Mouse (Mus musculus) CH12.LX (cell line): ENCODE results near the gene Nhsl2. TPM values are rescaled to one million over a fixed set of nuclear protein-coding genes. Genes with fewer than 3 reads are reported as not detected.

Experiments
- DNase-seq: peaks from one replicate; pipeline ENCODE4 v3.0.0-alpha.2; 2013; ENCODE audit errors: extremely low read depth
- H3K27ac ChIP-seq: 2 replicates; pipeline ENCODE4 v1.5.1; 2012; ENCODE audit warnings: low read depth, mild to moderate bottlenecking, control low read depth, moderate library complexity; ENCODE audit not compliant: insufficient read depth
- H3K27me3 ChIP-seq: replicated peaks from 2 replicates; pipeline ENCODE3; 2012; ENCODE audit warnings: inconsistent platforms
- H3K36me3 ChIP-seq, 2 experiments: replicated peaks in 1 of 2; 2 replicates each; pipeline versions ENCODE3 to v1.6.1; 2012; ENCODE audit warnings: inconsistent platforms in 1 of 2, low read length in 1 of 2, mild to moderate bottlenecking in 1 of 2, mixed read lengths in 1 of 2, moderate library complexity in 1 of 2; ENCODE audit not compliant: control insufficient read depth in 1 of 2, insufficient read depth in 1 of 2
- H3K4me1 ChIP-seq, 2 experiments: 2 replicates each; pipeline ENCODE4 v1.6.1; 2012; ENCODE audit warnings: inconsistent platforms in 1 of 2, moderate library complexity in 1 of 2; ENCODE audit not compliant: insufficient read depth in 2 of 2, control insufficient read depth in 1 of 2
- H3K4me2 ChIP-seq: 2 replicates; pipeline ENCODE4 v1.6.1; 2012; ENCODE audit warnings: low read depth, mild to moderate bottlenecking, control low read depth; ENCODE audit not compliant: poor library complexity, insufficient read depth, severe bottlenecking
- H3K4me3 ChIP-seq, 3 experiments: fragments of 150-350 bp in 1 of 3; sonication (generic) in 1 of 3; replicated peaks in 1 of 3; 2 replicates each; pipeline versions ENCODE3 to v1.5.1; 2011 to 2012; ENCODE audit warnings: low read depth in 2 of 3, low read length in 2 of 3, mild to moderate bottlenecking in 2 of 3, moderate library complexity in 2 of 3, control low read depth in 1 of 3, improper control_type of control experiment in 1 of 3, inconsistent platforms in 1 of 3, mixed read lengths in 1 of 3; ENCODE audit not compliant: poor library complexity in 1 of 3
- H3K79me2 ChIP-seq: replicated peaks from 2 replicates; pipeline ENCODE4 v1.6.1; 2012; ENCODE audit warnings: mild to moderate bottlenecking, moderate library complexity; ENCODE audit not compliant: control insufficient read depth, poor library complexity, insufficient read depth, severe bottlenecking; ENCODE audit errors: extremely low read depth
- H3K9ac ChIP-seq: 2 replicates; pipeline ENCODE4 v1.6.1; 2012; ENCODE audit warnings: low read depth, mild to moderate bottlenecking, control low read depth, moderate library complexity; ENCODE audit not compliant: insufficient read depth
- H3K9me3 ChIP-seq: replicated peaks from 2 replicates; pipeline ENCODE3; 2012; ENCODE audit warnings: low read length, inconsistent platforms, mixed read lengths
- BHLHE40 ChIP-seq: IDR thresholded peaks from 2 replicates; pipeline ENCODE4 v1.6.1; 2011; ENCODE audit warnings: mild to moderate bottlenecking, low read depth, low read length, improper control_type of control experiment
- CTCF ChIP-seq, 2 experiments: IDR thresholded peaks in 1 of 2; conservative IDR thresholded peaks in 1 of 2; 2 replicates each; pipeline ENCODE4 v1.5.1; 2011 to 2012; ENCODE audit warnings: low read depth in 2 of 2, low read length in 2 of 2, improper control_type of control experiment in 1 of 2, inconsistent platforms in 1 of 2, mild to moderate bottlenecking in 1 of 2, moderate library complexity in 1 of 2
- E2F4 ChIP-seq: IDR thresholded peaks from 2 replicates; pipeline ENCODE4 v1.6.1; 2011; ENCODE audit warnings: low read depth, low read length, improper control_type of control experiment; ENCODE audit not compliant: insufficient replicate concordance
- ELF1 ChIP-seq: IDR thresholded peaks from 2 replicates; pipeline ENCODE4 v1.6.1; 2014; ENCODE audit warnings: low read depth, mild to moderate bottlenecking, inconsistent platforms, low read length, improper control_type of control experiment
- EP300 ChIP-seq: IDR thresholded peaks from 2 replicates; pipeline ENCODE4 v1.6.1; 2011; ENCODE audit warnings: low read length, improper control_type of control experiment
- ETS1 ChIP-seq: conservative IDR thresholded peaks from 2 replicates; pipeline ENCODE4 v1.6.1; 2012; ENCODE audit warnings: low read depth, mild to moderate bottlenecking, inconsistent platforms, low read length, improper control_type of control experiment, moderate library complexity
- IRF4 ChIP-seq: IDR thresholded peaks from 2 replicates; pipeline ENCODE4 v1.6.1; 2014; ENCODE audit warnings: low read depth, mild to moderate bottlenecking, inconsistent platforms, low read length, improper control_type of control experiment
- JUND ChIP-seq: conservative IDR thresholded peaks from 2 replicates; pipeline ENCODE4 v1.6.1; 2011; ENCODE audit warnings: low read depth, low read length, improper control_type of control experiment
- KAT2A ChIP-seq: IDR thresholded peaks from 2 replicates; pipeline ENCODE4 v1.6.1; 2012; ENCODE audit warnings: low read length, improper control_type of control experiment, inconsistent platforms; ENCODE audit not compliant: insufficient replicate concordance
- MAFK ChIP-seq: IDR thresholded peaks from 2 replicates; pipeline ENCODE4 v1.6.1; 2011; ENCODE audit warnings: low read length, improper control_type of control experiment; ENCODE audit not compliant: insufficient replicate concordance
- MAX ChIP-seq: IDR thresholded peaks from 2 replicates; pipeline ENCODE4 v1.6.1; 2011; ENCODE audit warnings: low read length, improper control_type of control experiment
- MEF2A ChIP-seq: IDR thresholded peaks from 2 replicates; pipeline ENCODE4 v1.6.1; 2014; ENCODE audit warnings: low read depth, mild to moderate bottlenecking, inconsistent platforms, low read length, improper control_type of control experiment, borderline replicate concordance
- MXI1 ChIP-seq: IDR thresholded peaks from 2 replicates; pipeline ENCODE4 v1.6.1; 2011; ENCODE audit warnings: mild to moderate bottlenecking, low read depth, low read length, improper control_type of control experiment
- MYC ChIP-seq: IDR thresholded peaks from 2 replicates; pipeline ENCODE4 v1.6.1; 2011; ENCODE audit warnings: low read depth, mild to moderate bottlenecking, improper control_type of control experiment, low read length
- NRF1 ChIP-seq: IDR thresholded peaks from 2 replicates; pipeline ENCODE4 v1.6.1; 2014; ENCODE audit warnings: low read depth, mild to moderate bottlenecking, inconsistent platforms, low read length, improper control_type of control experiment, moderate library complexity
- POLR2AphosphoS2 ChIP-seq: IDR thresholded peaks from 2 replicates; pipeline ENCODE4 v1.6.1; 2011; ENCODE audit warnings: low read depth, low read length, improper control_type of control experiment
- RAD21 ChIP-seq: IDR thresholded peaks from 2 replicates; pipeline ENCODE4 v1.6.1; 2011; ENCODE audit warnings: low read depth, mild to moderate bottlenecking, low read length, improper control_type of control experiment, moderate library complexity
- RCOR1 ChIP-seq: conservative IDR thresholded peaks from 2 replicates; pipeline ENCODE4 v1.6.1; 2012; ENCODE audit warnings: low read depth, mild to moderate bottlenecking, inconsistent platforms, low read length, improper control_type of control experiment
- SMC3 ChIP-seq: IDR thresholded peaks from 2 replicates; pipeline ENCODE4 v1.6.1; 2011; ENCODE audit warnings: low read depth, low read length, improper control_type of control experiment
- TBP ChIP-seq: conservative IDR thresholded peaks from 2 replicates; pipeline ENCODE4 v1.6.1; 2011; ENCODE audit warnings: low read depth, low read length, improper control_type of control experiment
- UBTF ChIP-seq: IDR thresholded peaks from 2 replicates; pipeline ENCODE4 v1.6.1; 2012; ENCODE audit warnings: low read depth, mild to moderate bottlenecking, inconsistent platforms, low read length, improper control_type of control experiment, moderate library complexity
- USF1 ChIP-seq: IDR thresholded peaks from 2 replicates; pipeline ENCODE4 v1.6.1; 2014; ENCODE audit warnings: low read depth, mild to moderate bottlenecking, inconsistent platforms, low read length, improper control_type of control experiment
- USF2 ChIP-seq: conservative IDR thresholded peaks from 2 replicates; pipeline ENCODE4 v1.6.1; 2011; ENCODE audit warnings: low read depth, low read length, improper control_type of control experiment
- ZC3H11A ChIP-seq: IDR thresholded peaks from 2 replicates; pipeline ENCODE4 v1.6.1; 2012; ENCODE audit warnings: low read depth, mild to moderate bottlenecking, inconsistent platforms, low read length, improper control_type of control experiment
- ZKSCAN1 ChIP-seq: IDR thresholded peaks from 2 replicates; pipeline ENCODE4 v1.6.1; 2012; ENCODE audit warnings: low read depth, inconsistent platforms, low read length, improper control_type of control experiment, borderline replicate concordance
- ZMIZ1 ChIP-seq: IDR thresholded peaks from 2 replicates; pipeline ENCODE4 v1.6.1; 2012; ENCODE audit warnings: low read depth, mild to moderate bottlenecking, inconsistent platforms, low read length, improper control_type of control experiment
- dilution Hi-C: fragments of 300-500 bp; cut with MboI; formaldehyde crosslinking; loops from 2 replicates; pipeline ENCODE4 v1.14.3; 2020; ENCODE audit warnings: low sequenced_read_pairs; ENCODE audit not compliant: extremely low pct_unique_long_range_greater_than_20kb, extremely low pct_ligation_motif_present
- in situ Hi-C: fragments of 300-500 bp; cut with MboI; formaldehyde crosslinking; loops from 3 replicates; pipeline ENCODE4 v1.14.3; 2019; ENCODE audit warnings: low sequenced_read_pairs, low pct_ligation_motif_present, low pct_unique_long_range_greater_than_20kb, mixed read lengths
- polyA plus RNA-seq: library from polyadenylated mRNA; unstranded; fragments of >175 nt; gene quantifications from 2 replicates; pipeline ENCODE4 v1.2.1, GENCODE M21; 2012; ENCODE audit warnings: low read depth; ENCODE audit not compliant: insufficient read length
- total RNA-seq, 2 experiments: library from RNA; depleted of rRNA; stranded (reverse); fragments of 300-350 nt in 1 of 2; fragments of >200 nt in 1 of 2; gene quantifications; 2 replicates each; pipeline ENCODE4 v1.2.3; 2012 to 2014

Nhsl2 gene
- total and polyA plus RNA-seq, 3 experiments, result 0.10 to 0.17 TPM; not detected in 1

DNA sequence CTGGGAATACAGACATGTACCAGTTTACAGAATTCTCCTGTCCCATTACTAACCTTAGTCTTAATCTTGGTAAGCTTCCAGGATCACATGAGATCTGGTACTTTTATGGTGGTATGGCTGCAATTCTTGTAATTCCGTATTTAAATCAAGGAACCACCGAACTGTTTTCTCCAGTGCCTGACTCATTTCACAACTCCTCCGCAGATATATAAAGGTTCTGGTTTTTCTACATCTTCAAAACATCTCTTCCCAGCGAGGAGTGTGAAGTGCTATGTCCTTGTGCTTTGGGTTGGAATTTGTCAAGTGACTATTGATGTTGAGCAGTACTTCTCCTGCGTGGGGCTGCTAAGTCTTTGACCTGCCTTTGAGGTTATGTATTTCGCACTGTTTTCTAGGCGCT lies 44.6 kb downstream of the Nhsl2 start:
- Histone ChIP-seq H3K9ac (no peak overlapping the region), H3K4me1 (no peaks in the 10 kb centered on the region), H3K79me2 (no peaks in the 10 kb centered on the region), H3K36me3 (no peaks in the 10 kb centered on the region), H3K4me2 (no peak overlapping the region), H3K4me3 (no peak overlapping the region)
- in situ Hi-C loops, result no loop called here
- no peak for TF ChIP-seq MEF2A
- TF ChIP-seq CTCF (conservative IDR thresholded peaks at IDR 0.05 in 1 of 2, IDR thresholded peaks at IDR 0.05 in 1 of 2; ENCODE audit: low read depth in 2 of 2, low read length in 2 of 2), result no peak
- no peak for TF ChIP-seq MXI1
- no peak for TF ChIP-seq E2F4
- TF ChIP-seq EP300, result no peak
- no peak for TF ChIP-seq RCOR1
- TF ChIP-seq ETS1, result no peak
- TF ChIP-seq ZKSCAN1, result no peak
- no peak for TF ChIP-seq RAD21
- no peak for TF ChIP-seq ELF1
- TF ChIP-seq BHLHE40, result no peak
- TF ChIP-seq JUND, result no peak
- no peak for TF ChIP-seq TBP
- TF ChIP-seq USF2, result no peak
- no peak for TF ChIP-seq MYC
- no peak for TF ChIP-seq SMC3
- TF ChIP-seq, all 38 proteins: peak for 0
- dilution Hi-C loops, result no loop called here
- H3K27me3 ChIP-seq, result no peaks in the 10 kb centered on the region
- no peaks in the 10 kb centered on the region for H3K9me3 ChIP-seq
- no peak for DNase-seq
- no peak overlapping the region for H3K27ac ChIP-seq

DNA sequence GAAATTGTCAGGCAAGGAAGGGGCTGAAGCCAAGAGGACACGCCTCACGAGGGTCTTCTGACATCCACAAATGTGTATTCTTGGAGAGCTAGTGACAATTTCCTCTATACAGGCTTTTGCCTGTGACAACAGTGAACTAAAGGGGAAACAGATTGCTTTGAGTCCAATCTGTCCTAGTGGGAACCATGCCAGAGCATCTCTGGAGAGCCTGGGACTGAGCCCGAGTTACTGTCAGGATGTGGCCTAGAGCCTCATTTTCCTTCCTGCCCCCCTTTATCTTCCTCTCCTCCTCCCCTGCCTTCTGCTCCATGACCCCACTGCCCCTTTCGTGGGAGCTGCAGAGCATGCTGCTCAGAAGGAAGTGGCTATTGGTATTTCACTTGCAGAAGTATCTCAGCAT lies 49.2 kb downstream of the Nhsl2 start:
- in situ Hi-C loops (no loop called here), dilution Hi-C loops (no loop called here)
- no peaks in the 10 kb centered on the region for H3K79me2 ChIP-seq
- no peaks in the 10 kb centered on the region for H3K4me1 ChIP-seq
- H3K4me2 ChIP-seq, result no peak overlapping the region
- no peaks in the 10 kb centered on the region for H3K27me3 ChIP-seq
- no peak for DNase-seq
- no peak overlapping the region for H3K27ac ChIP-seq
- H3K36me3 ChIP-seq, result no peaks in the 10 kb centered on the region
- no peak overlapping the region for H3K9ac ChIP-seq
- no peak overlapping the region for H3K4me3 ChIP-seq
- no peaks in the 10 kb centered on the region for H3K9me3 ChIP-seq
- TF ChIP-seq USF1 (no peak), BHLHE40 (no peak), MAX (no peak), ZMIZ1 (no peak), ZKSCAN1 (no peak), KAT2A (no peak), UBTF (no peak), NRF1 (no peak), ZC3H11A (no peak), MXI1 (no peak), POLR2AphosphoS2 (no peak), ETS1 (no peak), IRF4 (no peak), MEF2A (no peak), MAFK (no peak)
